Mouse (Mus musculus): ENCODE data around the gene Mtrf1. TPM values are rescaled to one million over a fixed set of nuclear protein-coding genes. Genes with fewer than 3 reads are reported as not detected.
A peak's percentile ranks its signal among the peaks of the same experiment; 100 is the strongest.
"Not testable (repeated sequence)": the region's sequence is repeated elsewhere in the genome, so short reads cannot be mapped to it uniquely, and the experiment has no call there.

Gene Mtrf1
- polyA plus RNA-seq, 1 experiment from 2014 or later = 8.0 TPM

DNA sequence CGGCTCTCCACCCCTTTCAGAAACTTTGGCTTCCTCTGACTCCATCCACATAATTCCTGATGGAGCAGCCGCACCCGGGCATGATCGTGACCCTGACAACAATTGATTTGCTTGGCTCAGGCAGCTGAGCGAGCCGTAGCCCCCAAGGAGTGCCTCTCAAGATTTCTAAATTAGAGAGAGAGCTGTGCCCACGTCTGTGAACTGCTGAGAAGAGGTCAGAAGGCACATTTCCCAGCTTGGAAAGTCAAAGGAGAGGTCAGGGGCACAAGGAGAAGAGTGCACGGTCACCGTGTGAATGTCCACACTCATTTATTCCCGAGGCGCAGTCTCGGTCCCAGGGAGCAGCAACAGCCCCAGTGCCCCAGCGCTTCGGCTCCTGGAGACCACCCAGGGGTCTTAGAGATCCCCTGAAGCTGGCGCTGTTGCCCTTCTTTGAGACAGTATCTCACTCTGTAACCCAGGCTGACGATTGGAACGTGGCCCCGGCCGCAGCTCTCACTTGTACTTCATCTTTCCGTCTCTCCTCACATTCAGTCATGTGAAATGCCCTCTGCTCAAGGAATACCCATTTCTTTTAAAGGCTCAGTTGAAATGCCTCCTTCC lies 22.6 kb downstream of the Mtrf1 start:
- Histone ChIP-seq H3K4me3 (ENCODE audit: inconsistent target) (no peak overlapping the region), H3K27ac (no peak overlapping the region), H3K79me2 (ENCODE audit: inconsistent target) (no peaks in the 10 kb centered on the region), H3K36me3 (ENCODE audit: inconsistent target) (peaks cover 8% of the 10 kb centered on the region; the same call in 1 of the 2 replicates)
- WGBS (ENCODE audit: missing documents) = 96% methylated on average over 20 of the region's 20 CpGs

DNA sequence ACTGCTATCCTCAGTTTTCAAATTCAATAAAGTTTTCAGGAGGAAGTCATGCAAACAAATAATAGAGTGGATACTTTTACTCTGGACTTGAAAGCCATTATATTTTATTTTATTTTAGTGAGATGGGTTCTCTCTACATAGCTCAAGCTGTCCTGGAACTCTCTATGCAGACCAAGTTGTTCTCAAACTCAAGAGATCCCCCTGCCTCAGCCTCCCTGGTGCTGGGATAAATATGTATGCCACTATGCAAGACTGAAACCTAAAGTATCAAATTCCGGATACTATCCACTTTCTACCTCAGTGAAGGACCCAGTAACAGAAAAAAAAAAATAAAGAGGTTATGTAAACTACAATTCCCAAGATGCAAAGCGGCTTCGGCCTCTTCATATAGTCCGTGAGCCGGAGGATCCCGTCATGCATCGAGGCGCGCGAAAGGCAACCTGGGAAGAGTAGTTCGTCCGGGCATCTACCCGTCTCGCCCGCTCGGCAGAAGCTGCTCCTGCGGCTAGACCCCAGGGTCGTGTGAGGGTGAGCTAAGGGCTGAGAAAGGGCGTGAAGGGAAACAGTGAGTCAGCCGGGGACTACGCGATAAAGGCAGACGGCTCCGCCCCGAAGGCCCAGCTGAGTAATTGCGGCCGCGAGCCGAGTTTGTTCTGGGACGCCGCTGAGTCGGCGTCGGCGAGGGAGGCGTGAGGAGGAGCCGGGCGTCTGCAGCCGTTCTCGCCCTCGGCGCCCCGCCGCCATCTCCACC lies 28.6 kb downstream of the Mtrf1 start, which contains the start of gene Kbtbd7:
TSS of gene Kbtbd7 (plus strand) at position 533 of the 751 bp plus-strand sequence.
- H3K79me2 ChIP-seq (ENCODE audit: inconsistent target) = peaks cover 13% of the 10 kb centered on the region; the same call in 1 of the 2 replicates
- H3K27ac ChIP-seq = no peak within 1 kb of the TSS
- H3K4me3 ChIP-seq (ENCODE audit: inconsistent target) = no peak within 1 kb of the TSS
- 1% methylated on average over 37 of the region's 44 CpGs for WGBS (ENCODE audit: missing documents)
- H3K36me3 ChIP-seq (ENCODE audit: inconsistent target) = no peaks in the 10 kb centered on the region

GRCm38 (mm10) chr14:79426730-79427365 lies 29.3 kb downstream of the Mtrf1 start:
- H3K27ac ChIP-seq; H3K4me3 ChIP-seq (ENCODE audit: inconsistent target); H3K36me3 ChIP-seq (ENCODE audit: inconsistent target): not testable (repeated sequence)
- no CpG with 5 or more reads among the region's 59 CpGs for WGBS (ENCODE audit: missing documents)
- peaks cover 13% of the 10 kb centered on the region; the same call in 1 of the 2 replicates for H3K79me2 ChIP-seq (ENCODE audit: inconsistent target)

DNA sequence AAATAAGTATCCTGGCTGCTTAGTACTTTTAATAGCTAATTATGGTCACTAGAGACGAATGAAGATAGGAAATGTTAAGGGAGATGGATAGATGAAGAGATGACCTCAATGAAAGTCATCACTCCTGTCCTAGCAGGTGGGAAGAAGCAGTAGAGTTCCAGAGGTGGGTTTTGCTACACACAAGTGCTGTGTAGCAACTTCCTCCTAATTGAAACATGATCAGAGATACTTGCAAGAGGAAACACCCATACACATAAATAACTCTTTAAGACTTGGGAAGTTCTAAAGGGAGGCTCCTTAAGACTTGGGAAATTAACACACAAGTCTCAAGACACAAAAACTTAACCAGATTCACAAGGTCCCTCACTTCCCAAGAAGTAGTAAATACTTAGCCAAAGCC lies 36.5 kb downstream of the Mtrf1 start:
- Histone ChIP-seq H3K79me2 (ENCODE audit: inconsistent target) (no peaks in the 10 kb centered on the region; the same call in 1 of the 2 replicates), H3K36me3 (ENCODE audit: inconsistent target) (no peaks in the 10 kb centered on the region), H3K27ac (no peak overlapping the region), H3K4me3 (ENCODE audit: inconsistent target) (no peak overlapping the region)
- WGBS (ENCODE audit: missing documents) = 100% methylated on average over 1 of the region's 1 CpGs

GRCm38 (mm10) chr14:79440655-79441054 lies 43.1 kb downstream of the Mtrf1 start:
- Histone ChIP-seq H3K4me3 (ENCODE audit: inconsistent target) (no peak overlapping the region), H3K27ac (no peak overlapping the region), H3K79me2 (ENCODE audit: inconsistent target) (no peaks in the 10 kb centered on the region), H3K36me3 (ENCODE audit: inconsistent target) (no peaks in the 10 kb centered on the region)
- 88% methylated on average over 2 of the region's 2 CpGs for WGBS (ENCODE audit: missing documents)

DNA sequence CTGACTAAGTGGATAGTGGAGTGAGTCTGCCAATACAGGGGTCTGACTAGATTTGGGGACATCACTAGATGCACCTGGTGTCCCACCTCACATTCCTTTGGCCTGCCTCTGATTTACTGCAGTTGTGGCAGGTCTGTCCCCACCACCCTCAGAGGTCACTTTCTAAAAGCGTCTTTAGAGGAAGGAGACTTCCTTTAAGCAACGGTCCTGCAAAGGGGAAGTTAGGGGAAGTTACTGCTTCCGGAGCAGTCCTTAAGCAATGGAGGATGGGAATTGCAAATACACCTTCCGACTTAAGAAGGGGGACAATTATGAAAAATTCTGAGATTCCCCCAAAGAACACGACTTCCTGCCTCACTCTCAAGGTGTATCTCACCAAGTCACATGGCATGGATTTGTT lies 43.9 kb downstream of the Mtrf1 start:
- H3K27ac ChIP-seq = peak overlapping the region; percentile 55
- no peaks in the 10 kb centered on the region for H3K79me2 ChIP-seq (ENCODE audit: inconsistent target)
- H3K4me3 ChIP-seq (ENCODE audit: inconsistent target) = no peak overlapping the region
- H3K36me3 ChIP-seq (ENCODE audit: inconsistent target) = no peaks in the 10 kb centered on the region
- WGBS (ENCODE audit: missing documents) = 2% methylated on average over 4 of the region's 5 CpGs

- no peak overlapping the region for H3K4me3 ChIP-seq (ENCODE audit: inconsistent target)
- no peaks in the 10 kb centered on the region for H3K36me3 ChIP-seq (ENCODE audit: inconsistent target)
- H3K27ac ChIP-seq = no peak overlapping the region
- no peaks in the 10 kb centered on the region for H3K79me2 ChIP-seq (ENCODE audit: inconsistent target)
- WGBS (ENCODE audit: missing documents) = 91% methylated on average over 9 of the region's 9 CpGs
Measured at GRCm38 (mm10) chr14:79444601-79445000, 47.0 kb downstream of the Mtrf1 start.

DNA sequence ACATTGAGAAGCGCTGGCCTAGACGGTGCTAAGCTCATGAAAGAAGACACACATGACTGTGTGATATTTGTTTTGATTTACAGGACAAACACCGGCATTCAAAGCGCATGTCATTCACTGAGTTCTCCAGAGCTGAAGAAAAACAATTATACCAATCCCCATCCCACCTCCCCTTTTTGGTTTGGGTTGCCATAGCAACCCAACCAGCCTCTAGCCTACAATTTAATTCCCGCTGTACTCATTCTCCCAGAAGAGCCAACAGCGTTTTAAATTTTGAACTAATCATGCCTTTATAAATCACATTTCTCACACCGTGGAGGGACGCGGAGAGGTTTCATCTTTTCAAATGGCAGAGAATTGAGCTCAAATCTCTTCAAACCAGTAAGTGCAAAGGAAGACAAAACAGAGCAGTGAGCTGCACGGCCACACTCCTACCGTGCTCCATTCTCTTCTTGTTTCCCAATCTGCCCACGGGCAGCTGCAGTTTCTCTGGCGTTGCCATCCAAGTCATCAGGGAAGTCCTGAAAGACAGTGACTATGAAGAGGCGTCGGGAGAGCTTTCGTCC lies 47.6 kb downstream of the Mtrf1 start:
- Histone ChIP-seq H3K79me2 (ENCODE audit: inconsistent target) (no peaks in the 10 kb centered on the region), H3K36me3 (ENCODE audit: inconsistent target) (no peaks in the 10 kb centered on the region), H3K27ac (no peak overlapping the region), H3K4me3 (ENCODE audit: inconsistent target) (no peak overlapping the region)
- 70% methylated on average over 16 of the region's 16 CpGs for WGBS (ENCODE audit: missing documents)

DNA sequence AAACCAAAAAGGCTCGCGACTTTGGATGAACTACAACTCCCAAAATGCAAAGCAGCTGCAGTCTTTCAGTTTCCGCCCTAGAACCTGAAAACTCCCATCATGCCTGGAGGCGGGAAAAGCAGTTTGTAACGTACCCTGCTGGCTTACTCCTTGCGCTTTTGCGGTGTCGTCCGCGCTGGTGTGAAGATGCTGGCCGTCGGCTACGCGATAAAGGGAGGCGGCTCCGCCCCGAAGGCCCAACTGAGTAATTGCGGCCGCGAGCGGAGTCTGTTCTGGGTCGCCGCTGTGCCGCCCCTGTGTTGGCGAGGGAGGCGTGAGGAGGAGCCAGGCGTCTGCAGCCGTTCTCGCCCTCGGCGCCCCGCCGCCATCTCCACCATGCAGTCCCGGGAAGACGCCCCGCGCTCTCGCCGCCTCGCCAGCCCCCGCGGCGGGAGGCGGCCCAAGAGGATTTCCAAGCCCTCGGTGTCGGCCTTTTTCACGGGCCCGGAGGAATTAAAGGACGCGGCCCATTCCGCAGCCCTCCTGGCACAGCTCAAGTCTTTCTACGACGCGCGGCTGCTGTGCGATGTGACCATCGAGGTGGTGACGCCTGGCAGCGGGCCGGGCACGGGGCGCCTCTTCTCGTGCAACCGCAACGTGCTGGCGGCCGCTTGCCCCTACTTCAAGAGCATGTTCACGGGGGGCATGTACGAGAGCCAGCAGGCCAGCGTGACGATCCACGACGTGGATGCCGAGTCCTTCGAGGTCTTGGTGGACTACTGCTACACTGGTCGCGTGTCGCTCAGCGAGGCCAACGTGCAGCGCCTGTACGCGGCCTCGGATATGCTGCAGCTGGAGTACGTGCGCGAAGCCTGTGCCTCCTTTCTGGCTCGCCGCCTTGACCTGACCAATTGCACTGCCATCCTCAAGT lies 54.4 kb downstream of the Mtrf1 start, which contains the start of gene Kbtbd6:
TSS of gene Kbtbd6 (plus strand) at position 155 of the 910 bp plus-strand sequence.
- not testable (repeated sequence) for H3K36me3 ChIP-seq (ENCODE audit: inconsistent target); H3K27ac ChIP-seq; H3K79me2 ChIP-seq (ENCODE audit: inconsistent target)
- 2% methylated on average over 26 of the region's 89 CpGs for WGBS (ENCODE audit: missing documents)
- H3K4me3 ChIP-seq (ENCODE audit: inconsistent target) = peak within 1 kb of the TSS; percentile 28

- H3K4me3 ChIP-seq (ENCODE audit: inconsistent target); H3K36me3 ChIP-seq (ENCODE audit: inconsistent target); H3K79me2 ChIP-seq (ENCODE audit: inconsistent target); H3K27ac ChIP-seq: not testable (repeated sequence)
- WGBS (ENCODE audit: missing documents) = 94% methylated on average over 4 of the region's 10 CpGs
Measured at GRCm38 (mm10) chr14:79452591-79452934, 55.0 kb downstream of the Mtrf1 start.

GRCm38 (mm10) chr14:79460401-79460800 lies 62.8 kb downstream of the Mtrf1 start:
- 60% methylated on average over 1 of the region's 1 CpGs for WGBS (ENCODE audit: missing documents)
- Histone ChIP-seq H3K36me3 (ENCODE audit: inconsistent target) (peaks cover 26% of the 10 kb centered on the region; the same call in 1 of the 2 replicates), H3K4me3 (ENCODE audit: inconsistent target) (no peak overlapping the region), H3K79me2 (ENCODE audit: inconsistent target) (no peaks in the 10 kb centered on the region), H3K27ac (no peak overlapping the region)

DNA sequence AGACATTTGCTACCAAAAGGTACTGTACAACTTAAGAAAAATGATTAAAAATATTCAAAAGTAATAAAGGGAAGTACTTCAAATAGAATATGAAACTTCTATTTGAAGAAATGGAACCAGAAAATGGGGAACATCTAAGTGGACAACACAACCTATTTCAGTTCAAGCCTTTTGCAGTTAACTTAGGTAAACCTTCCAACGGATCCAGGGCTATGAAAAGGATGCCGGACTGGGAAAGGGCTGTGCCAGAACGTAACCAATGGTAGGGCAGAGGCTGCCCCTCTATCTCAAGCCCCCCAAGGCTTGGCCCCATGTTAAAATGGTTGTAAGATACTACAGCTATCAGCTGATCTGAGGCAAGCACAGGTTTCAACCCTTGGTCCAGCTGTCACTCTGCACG lies 63.4 kb downstream of the Mtrf1 start:
- Histone ChIP-seq H3K4me3 (ENCODE audit: inconsistent target) (no peak overlapping the region), H3K79me2 (ENCODE audit: inconsistent target) (no peaks in the 10 kb centered on the region), H3K27ac (no peak overlapping the region), H3K36me3 (ENCODE audit: inconsistent target) (peaks cover 27% of the 10 kb centered on the region; the same call in 1 of the 2 replicates)
- 43% methylated on average over 4 of the region's 4 CpGs for WGBS (ENCODE audit: missing documents)

DNA sequence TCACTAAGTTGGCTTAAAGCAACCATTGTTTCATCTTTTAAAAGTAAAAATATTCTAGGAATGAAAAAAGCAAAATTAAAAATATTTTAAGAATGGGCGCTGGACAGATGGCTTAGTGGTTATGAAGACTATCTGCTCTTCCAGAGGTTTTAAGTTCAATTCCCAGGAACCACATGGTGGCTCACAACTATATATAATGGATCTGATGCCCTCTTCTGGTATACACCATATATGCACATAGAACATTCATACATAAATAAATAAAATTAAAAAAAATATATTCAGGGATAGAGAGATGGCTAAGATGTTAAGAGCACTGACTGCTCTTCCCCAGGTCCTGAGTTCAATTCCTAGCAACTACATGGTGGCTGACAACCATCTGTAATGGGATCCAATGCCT lies 68.1 kb downstream of the Mtrf1 start:
- Histone ChIP-seq H3K79me2 (ENCODE audit: inconsistent target) (no peaks in the 10 kb centered on the region), H3K27ac (no peak overlapping the region), H3K36me3 (ENCODE audit: inconsistent target) (peaks cover 54% of the 10 kb centered on the region), H3K4me3 (ENCODE audit: inconsistent target) (no peak overlapping the region)
- WGBS (ENCODE audit: missing documents) = 91% methylated on average over 1 of the region's 1 CpGs

GRCm38 (mm10) chr14:79467621-79468020 lies 70.0 kb downstream of the Mtrf1 start:
- Histone ChIP-seq H3K4me3 (ENCODE audit: inconsistent target) (no peak overlapping the region), H3K27ac (no peak overlapping the region), H3K79me2 (ENCODE audit: inconsistent target) (no peaks in the 10 kb centered on the region), H3K36me3 (ENCODE audit: inconsistent target) (peaks cover 68% of the 10 kb centered on the region)
- 21% methylated on average over 3 of the region's 3 CpGs for WGBS (ENCODE audit: missing documents)
